Mouse (Mus musculus) layer of hippocampus, postnatal 10 days (tissue): ENCODE measurements around the gene Cbx3. TPM values are rescaled to one million over a fixed set of nuclear protein-coding genes. Genes with fewer than 3 reads are reported as not detected.

ENCODE experiments used
- DNase-seq, 2 experiments: peaks; one replicate each; pipeline ENCODE4 v3.0.0; 2021; ENCODE audit warnings: low spot score in 2 of 2
- total RNA-seq, 2 experiments: library from RNA; stranded (reverse); gene quantifications; 2 replicates each; pipeline ENCODE4 v1.2.3; 2021

Gene Cbx3
- total RNA-seq, 2 experiments from 2014 or later, result 184 to 186 TPM

GRCm38 (mm10) chr6:51523807-51524320 is 53.7 kb downstream of the Cbx3 start, which contains the start of gene Snx10:
TSS of gene Snx10 (plus strand) at chr6:51523901.
- DNase-seq, result peak; percentile 60 to 69

GRCm38 (mm10) chr6:51524321-51524931 is 54.3 kb downstream of the Cbx3 start:
- peak; percentile 44 to 61 for DNase-seq

- no peak for DNase-seq
These were observed 54.8 kb downstream of the Cbx3 start for GRCm38 (mm10) chr6:51525001-51525400.

GRCm38 (mm10) chr6:51529457-51529856 is 59.3 kb downstream of the Cbx3 start:
- no peak for DNase-seq

Other genes starting within 250 kb of the Cbx3 start
- 1 to 10 TPM; 4.4 to 4.7 TPM for gene Nfe2l3, start 37.7 kb upstream of the Cbx3 start, total RNA-seq
- gene Hnrnpa2b1, start 466 bp upstream of the Cbx3 start, total RNA-seq, result 100 to 1,000 TPM; 703 to 723 TPM
- gene Snx10, start 53.5 kb downstream of the Cbx3 start, total RNA-seq, result 100 to 1,000 TPM; 123 to 133 TPM